Mouse (Mus musculus) lung, postnatal 10 days (tissue): ENCODE data around the gene Frmd4a.

ENCODE experiments used
- DNase-seq: peaks from one replicate; pipeline ENCODE4 v3.0.0; 2021

Frmd4a gene

DNA sequence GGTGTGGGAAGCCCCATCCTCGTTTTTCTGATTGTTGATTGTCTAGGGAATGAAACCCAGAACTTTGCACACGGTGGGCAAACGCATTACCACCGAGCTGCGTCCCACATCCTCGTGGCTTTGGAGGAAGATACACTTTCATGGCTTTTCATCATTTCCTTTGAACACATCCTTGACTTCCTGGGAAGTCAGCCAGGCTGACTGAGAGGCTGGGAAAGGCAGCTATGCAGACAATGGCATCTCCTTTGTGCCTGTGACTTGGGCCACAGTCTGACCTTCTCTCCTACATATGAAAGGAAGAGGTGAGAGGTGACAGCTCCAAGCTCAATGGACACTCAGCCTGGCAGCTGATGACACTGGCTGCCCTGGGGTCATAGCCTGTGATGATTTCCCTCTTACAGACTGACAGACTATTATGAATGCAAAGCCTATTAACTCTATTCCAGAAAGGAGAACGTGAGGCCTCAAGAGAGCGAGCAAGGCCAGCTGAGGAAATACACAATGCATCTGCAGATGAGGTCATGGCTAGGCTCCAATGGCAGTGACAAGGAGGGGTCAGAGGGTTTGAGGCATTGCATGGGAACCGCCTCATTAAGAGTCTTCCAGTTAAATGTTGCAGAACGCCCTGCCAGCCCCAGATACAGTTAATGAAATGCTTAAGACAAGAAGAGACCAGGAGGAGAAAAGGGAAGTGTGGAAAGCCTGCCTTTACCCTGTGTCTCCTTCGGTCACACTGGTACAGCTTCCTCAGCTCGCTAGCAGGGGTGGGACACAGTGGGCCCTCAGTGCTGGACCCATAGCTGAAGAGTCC lies 435.3 kb downstream of the Frmd4a start:
- peak; percentile 70 for DNase-seq

DNA sequence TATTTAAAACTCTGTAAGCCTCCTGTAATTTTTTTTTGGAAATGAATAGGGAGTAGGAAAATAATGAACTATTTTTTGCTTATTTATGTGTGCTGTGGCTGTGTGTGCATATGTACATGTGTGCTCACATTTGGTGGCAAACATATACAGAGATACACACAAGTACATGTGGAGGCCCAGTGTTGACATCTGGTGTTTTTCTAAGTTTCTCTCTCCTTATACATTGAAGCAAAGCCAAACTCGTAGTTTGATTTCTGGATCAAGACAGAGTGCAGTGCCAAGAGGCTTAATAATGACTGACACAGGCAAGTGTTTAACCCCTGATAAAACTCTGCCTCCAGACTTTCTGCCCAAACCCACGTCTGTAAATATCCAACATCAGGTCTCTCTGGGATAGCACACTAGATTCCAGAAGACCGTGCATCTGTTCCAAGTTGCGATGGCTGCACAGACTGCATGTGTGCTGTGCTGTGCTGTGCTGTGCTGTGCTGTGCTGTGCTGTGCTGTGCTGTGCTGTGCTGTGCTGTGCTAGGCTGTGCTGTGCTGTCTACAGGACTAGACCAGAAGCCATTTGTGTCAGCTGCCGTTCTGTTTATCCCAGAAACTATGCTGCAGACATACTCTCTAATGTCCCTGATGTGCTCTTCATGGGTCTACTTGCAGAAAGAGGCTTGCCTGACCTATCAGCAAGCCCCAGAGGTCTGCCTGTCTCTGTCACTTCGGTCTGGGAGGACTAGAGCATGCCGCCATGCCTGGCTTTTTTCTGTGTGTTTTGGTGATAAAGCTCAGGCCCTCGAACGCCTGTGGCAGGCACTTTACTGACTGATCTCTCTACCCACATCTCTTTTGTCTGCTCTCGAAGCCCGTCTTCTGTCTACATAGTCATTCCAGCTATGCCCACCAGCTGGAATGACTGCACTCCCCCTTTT lies 437.8 kb downstream of the Frmd4a start:
- no peak for DNase-seq

DNA sequence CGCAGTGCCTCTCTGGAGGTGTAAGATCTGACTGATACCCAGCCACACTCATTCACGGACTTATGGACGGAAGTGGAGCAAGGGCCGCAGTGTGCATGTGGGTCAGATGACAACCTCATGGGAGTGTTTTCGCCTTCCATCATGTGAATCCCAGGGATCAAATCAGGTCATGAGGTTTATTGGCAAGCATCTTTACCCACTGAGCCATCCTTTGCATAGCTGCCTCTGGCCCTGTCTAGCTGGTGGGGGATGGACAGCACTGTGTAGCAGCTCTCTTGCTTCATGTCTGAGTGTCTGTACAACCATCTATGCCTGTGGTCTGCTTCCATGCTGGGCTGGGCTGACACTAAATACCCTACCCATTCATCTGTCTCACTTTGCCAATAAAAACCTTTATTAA lies 443.4 kb downstream of the Frmd4a start:
- no peak for DNase-seq

DNA sequence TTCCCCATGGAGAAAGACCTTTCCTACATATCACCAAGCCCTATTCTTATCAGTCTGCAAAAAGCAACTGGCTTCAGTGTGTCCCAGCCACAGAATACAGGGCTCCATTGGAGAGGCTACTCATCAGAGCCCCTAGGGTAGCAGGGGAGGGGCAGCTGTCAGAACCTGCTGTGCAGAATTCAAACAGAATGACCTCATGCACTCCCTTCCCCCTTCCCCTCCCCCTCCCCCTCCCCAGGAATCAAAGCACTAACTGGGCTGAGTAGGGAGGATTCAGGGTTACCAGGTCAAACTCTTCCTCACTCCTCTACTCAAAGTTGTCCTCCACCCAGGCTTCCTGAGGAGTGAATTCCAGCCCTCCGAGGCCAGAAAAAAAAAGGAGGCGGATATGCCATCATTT lies 444.0 kb downstream of the Frmd4a start:
- DNase-seq: no peak

DNA sequence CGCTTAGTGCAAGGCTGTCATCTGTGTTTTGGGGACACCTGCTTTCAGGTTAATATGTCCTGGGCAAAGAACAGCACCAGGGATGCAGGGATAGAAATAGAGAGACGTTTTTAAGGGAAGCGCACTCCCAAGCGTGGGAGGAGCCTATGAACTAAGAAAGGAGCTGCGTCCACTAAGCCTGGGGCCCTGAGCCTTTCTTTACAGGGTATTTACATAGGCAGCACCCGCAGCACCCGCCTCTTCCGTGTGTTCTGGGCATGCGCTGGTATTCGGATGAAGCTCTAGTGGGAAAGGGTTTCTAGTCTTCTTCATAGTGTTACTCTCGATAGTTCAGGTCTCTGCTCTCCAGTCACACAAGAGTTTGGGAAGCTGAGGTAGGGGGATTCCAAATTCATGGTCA lies 445.0 kb downstream of the Frmd4a start:
- DNase-seq: no peak

DNA sequence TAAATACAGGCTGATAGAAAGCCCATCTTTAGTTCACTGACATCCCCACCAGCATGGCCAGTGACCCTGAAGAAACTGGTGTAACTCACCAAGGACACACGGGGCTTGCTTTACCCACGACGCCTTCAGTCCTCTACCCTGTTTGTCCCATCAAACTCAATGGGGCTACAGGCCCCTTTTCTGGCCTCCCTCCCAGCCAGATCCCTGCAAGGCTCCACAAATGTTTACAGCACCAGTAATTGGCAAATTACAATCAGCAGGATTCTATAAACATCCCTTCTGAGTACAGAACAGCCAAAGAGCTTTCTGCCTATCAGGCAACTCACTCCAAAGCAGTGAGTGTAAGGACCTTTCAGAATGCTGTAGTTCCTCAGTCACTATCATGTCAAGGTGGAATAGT lies 448.6 kb downstream of the Frmd4a start:
- DNase-seq: peak; percentile 73

DNA sequence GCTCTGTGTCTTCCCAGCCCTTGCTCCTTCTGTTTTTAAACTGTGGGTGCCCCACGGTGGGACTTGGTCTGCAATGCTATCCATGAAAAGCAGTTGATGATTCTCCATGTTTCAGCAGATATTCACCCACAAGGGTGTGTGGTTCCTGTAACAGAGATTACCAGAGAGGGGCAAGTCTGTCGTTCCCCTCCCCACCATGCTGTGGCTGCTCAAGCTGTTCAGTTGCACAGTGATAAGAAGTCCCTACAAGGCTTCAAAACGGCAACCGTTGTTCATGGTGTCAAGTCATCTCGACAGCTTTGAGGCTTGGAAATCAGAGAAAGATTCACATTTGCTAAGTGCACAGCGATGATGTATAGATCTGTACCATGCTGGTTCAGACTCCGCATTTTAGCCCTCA lies 449.8 kb downstream of the Frmd4a start:
- DNase-seq: no peak

DNA sequence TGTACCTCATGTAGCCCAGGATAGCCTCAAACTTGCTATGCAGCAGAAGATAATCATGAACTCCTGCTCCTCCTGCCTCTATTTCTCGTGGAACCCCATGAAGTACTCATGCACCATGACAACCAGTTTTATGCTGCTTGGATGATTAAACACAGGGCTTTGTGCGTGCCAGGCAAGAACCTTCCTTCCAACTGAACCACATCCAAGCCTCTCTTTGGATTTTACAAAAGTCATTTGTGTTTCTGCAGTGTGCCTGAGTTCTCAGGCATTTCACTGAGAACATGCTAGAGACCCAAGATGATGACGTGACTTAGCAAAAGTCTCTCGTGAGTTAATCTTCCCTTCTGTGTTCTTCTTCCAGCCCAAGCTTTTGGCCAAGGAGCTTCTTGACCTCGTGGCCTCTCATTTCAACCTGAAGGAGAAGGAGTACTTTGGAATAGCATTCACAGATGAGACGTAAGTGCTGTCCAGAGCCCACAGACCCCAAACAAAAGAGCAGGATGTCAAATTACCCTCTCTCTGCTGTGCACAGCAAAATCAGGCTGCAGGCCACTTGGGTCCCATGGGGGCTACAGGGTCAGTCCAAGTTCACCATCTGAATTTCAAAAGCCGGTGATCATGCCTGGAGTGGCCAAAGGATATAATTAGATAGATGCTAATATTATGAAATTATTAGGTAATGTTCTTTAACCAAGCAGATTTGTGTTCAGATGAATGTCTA lies 455.4 kb downstream of the Frmd4a start:
- peak; percentile 13 for DNase-seq

DNA sequence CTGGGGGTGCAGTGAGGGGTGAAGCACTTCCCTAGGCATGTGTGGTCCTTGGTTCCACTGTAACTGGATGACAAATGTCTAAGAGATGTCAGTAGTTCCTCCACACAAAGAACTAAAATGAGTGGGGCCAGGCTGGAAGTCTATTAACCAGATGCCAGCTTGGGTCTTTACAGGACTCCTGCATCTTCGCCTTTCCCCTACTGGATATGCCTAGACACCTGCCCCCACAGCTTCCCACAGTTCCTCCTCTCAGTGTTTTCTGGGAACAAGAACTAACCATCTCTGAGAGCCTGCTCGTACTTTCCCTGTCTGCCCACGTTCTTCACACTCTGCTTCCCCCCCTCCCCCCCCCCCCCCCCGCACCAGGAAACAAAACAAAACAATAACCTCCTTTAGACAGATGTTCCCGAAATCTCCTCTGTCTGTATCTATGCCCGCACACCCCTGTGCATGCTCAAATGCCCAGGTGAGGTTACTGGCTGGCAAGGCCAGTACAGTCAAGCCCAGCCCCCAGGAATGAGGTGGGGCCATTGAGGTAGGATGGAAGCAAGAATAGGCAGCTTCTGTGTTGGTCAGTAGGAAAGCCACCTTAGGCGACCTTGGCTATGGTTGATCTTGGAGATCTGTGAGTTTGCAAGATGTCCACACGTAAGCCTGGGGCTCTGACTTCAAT lies 456.5 kb downstream of the Frmd4a start:
- no peak for DNase-seq

DNA sequence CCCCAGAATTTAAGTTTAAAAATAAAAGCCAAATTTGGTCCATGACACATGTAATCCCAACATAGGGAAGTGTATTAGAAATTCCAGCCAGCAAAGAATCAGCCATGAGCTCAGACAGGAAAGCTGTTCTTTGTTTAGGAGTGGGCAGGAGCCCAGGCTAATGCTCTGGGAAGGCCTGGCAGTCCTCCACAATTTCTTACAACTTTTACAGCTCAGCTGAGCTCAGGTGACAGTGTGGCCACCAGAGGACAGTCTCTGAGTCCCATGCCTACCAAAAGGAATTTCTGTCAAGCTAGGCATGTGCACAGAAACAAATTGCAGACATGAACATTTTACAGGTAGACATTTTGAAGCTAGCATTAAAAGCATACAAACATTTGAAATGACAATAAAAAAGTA lies 457.0 kb downstream of the Frmd4a start:
- DNase-seq: peak; percentile 57

DNA sequence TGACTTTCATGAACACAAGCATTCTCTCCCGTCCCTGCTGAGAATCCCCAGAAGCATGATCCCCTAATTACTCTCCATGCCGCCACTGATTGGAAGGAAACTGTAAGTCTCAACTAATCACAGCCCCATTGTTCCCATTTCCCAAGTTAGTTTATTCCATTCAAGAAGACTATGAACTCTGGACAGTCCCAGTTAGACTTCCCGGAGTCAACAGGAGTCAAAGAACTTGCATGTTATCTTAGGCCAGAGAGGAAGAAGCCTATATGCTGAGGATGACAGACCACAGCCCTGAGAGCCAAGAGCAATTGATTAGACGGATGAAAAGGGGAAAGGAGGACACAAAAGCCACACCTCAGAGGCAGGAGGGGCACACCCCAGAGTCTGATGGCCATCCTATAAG lies 458.5 kb downstream of the Frmd4a start:
- peak; percentile 7 for DNase-seq

DNA sequence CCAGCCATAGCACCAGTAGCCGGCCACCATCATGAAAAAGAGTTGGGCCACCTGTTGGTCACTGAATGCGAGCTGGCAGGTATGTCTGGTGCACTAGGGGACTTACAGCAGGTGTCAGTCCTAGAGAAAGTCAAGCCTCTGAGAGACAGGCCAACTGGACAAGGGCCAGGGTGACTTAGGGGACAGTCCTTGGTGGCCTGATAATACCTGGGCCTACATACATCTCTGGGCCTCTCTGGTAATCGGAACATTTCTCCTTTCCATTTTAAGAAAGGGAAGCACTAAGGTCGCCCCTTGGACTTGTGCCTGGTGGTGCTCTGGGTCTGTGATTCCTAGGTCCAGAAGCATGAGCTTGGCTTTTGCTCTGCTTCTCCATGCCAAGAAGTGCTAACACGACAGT lies 459.1 kb downstream of the Frmd4a start:
- no peak for DNase-seq

DNA sequence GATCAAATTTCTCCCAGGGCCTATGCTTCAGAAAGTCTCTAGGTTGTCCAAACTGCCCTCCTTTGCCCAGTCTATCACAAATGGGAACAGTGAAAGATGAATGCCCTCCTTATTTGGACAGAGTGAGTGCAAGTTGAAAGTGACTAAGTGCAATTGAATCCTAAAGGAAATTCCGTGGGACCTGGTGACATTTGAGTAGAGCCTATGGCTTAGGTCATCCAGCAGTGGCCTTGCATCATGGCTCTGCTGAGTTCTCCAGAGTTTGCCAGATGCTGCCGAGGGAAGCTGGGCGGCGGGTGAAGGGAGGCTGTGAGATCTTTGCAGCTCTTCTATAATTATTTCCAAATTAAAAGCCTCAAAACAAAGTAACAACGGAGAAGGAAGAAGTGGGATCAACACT lies 459.8 kb downstream of the Frmd4a start:
- no peak for DNase-seq

DNA sequence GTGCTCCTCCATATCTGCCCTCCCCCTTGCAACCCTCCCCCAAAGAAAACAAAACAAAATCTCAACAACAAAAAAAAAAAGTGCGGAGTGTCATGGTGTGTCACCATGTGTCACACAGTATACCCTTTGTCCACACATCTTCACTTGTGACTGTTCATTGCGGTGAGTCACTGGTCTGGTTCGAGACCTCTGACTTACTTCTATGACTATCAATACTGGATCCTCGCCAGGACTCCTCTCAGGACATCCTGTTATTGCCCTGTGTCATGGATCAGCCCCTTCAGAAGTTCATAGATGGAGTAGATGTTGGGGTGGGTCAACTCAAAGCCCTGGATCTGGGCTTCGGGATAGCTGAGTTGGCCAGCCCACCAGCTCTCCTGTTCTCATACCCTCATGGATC lies 462.7 kb downstream of the Frmd4a start:
- DNase-seq: peak; percentile 29

DNA sequence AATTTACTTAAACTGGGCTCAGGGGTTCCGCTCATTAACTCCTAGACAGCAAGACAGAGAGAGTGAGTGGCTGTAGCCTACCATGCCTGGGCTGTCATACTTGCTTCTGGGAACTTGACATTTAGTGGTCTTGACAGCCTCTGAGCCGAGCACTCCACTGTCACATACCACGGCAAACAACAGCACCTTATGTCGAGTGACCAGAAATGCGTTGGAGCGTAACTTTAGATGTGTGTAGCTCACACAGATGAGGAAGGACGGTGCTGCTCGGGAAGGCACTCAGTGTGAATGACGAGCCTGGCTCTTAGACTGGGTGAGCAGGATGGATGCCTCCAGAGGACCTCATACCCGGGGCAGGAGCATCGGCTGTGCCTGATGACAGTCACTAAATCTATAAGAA lies 463.6 kb downstream of the Frmd4a start:
- DNase-seq: no peak

DNA sequence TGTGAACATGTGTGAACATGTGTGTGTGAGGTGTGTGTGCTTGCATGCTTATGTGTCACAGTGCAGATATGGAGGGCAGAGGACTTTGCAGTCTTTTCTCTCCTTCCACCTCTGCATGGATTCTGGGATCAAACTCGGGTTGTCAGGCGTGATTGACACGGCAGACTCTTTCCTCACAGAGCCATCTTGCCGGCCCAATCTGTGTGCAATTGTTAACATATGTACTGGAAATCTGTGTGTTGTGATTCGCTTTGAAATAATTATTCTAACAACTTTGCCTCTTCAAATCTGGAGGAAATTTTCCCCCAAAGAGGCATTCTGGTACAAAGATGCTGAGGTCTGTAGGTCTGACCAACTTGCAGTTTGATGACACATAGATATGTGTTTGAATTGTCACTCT lies 468.7 kb downstream of the Frmd4a start:
- no peak for DNase-seq

DNA sequence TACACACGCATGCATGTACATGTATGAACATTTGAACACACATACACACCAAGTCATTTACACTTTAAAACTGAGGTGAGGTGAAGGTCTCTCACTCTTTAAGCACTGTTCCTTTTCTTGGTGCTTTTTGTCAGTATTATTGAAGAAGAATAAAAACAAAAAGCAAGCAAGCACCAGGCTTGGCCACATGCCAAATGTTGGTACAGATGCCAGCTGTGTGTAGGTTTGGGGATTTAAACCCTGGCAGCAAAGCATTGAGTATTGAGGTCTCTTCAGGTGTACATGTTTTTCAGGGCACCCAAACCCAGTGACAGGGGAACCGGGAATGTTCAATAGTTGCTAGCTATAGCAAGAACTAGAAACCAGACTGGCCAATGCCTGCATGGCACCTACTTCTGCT lies 469.8 kb downstream of the Frmd4a start:
- no peak for DNase-seq

DNA sequence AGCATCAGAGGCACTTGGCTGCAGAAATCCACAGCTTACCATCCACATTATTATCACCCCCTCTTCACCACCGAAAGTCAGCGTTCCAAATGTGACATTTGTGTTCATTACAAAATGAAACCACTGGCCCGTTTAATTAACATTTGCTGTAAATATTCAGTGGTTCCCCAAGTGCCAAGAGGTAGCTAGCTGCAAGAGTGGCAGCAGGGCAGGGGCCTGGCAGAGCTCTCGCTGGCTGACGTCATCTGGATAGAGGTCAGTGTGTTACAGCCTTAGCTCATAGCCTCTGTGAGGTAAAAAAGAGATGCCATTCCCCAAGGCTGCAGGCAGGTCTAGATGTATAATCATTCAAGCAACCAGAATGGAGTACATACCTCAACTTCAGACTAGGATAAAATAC lies 473.3 kb downstream of the Frmd4a start:
- no peak for DNase-seq

DNA sequence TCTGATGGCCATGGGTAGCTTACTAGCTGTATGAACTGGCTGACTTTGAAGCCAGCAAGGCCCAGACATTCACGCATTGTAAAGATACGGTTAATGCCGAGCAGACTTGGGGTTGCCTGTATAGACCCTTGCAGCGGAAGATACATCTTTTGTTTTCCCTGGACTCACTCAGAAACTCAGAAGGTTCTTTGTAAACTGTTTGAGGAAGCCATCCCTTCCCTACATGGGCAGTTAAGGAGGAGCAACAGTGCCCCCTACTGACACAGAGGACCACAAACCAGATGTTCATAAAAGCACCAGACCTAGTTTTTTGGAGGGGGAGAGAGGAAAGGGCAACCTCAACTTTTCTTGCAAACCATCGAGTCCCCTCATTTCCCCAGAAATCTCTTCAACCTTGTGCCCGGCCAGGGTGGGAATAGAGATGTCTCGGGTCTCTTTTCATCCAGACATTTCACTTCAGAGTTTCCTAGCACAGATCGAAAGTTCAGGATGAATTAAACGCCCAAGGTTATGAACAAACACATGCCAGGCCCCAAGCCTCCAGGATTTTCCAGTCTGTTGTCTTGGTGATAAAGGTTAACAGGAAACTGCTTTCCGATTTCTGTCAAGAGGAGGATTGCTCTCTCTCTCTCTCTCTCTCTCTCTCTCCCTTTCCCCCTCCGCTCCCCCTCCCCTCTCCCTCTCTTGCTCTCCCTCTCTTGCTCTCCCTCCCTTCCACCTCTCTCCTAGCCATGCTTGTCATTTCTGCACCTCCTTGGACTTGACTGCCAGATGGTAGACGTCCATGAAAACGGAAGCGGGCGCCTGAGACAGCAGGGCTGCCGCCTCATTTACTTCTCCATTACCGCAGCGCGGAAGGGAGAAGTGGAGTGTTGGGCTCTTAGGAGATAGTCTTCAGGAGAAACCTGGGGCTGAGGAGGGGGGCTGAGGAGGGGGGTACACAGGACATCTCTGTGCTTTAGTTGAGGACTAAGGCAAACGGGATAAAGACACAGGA lies 475.3 kb downstream of the Frmd4a start:
- peak; percentile 88 for DNase-seq

DNA sequence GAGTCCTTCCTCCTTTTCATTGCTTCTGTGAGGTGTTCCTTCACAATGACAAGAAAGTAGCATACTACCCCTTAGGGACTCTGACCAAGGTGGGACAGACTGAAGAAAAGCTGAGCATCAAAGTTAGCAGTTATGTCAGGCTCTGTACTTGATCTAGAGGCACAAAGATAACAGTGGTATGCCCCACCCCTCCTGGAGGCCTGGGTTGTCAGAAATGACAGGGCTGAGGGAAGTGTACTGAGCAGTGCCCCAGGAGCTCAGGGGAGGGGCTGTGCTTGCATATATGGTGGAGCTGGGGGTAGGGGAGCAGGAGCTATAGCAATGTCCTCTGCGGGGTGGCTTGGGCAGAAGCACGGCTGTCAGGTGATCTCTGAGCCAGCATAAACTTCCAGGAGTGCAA lies 477.0 kb downstream of the Frmd4a start:
- no peak for DNase-seq

DNA sequence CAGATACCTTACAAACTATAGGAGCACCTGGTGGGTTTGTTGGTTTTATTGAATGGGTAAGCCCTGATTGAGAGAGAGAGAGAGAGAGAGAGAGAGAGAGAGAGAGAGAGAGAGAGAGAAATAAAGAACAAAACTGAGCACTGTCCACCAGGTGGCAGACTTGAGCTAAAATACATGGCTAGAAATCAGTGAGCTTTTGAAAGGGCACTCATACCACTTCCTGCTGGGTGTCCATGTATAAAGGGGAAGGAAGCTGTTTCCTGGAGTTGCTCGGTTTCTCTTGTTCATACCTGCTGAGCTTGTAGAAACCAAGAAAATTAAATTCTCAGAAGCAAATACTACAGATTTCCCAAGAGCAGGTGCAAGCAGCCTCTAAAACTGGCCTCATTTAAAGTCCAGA lies 481.7 kb downstream of the Frmd4a start:
- DNase-seq: peak; percentile 83

DNA sequence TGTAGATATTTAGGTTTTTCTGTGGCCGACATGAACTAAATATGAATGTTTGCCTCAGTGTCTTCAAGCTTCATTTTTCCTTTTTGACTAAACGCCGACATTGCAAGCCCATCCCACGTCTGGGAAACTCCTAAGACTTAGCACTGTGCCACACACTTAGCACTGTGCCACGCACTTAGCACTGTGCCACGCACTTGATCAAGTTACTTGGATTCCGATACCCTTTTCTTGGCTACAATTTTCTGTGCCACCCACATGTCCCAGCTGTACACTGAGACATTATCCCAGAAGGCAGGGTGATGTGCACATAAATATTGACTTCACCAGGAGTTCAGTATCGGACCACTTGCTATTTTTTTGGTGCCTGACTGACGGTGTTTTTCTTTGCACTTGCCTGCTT lies 482.4 kb downstream of the Frmd4a start:
- no peak for DNase-seq
